Mouse (Mus musculus) heart, adult 2 months (tissue): ENCODE measurements at regions not wholly inside any gene's neighbourhood (a gene's known extent, or its start where the extent isn't known, plus 50 kb on each side); places are given as distances from the start of the nearest gene placed in this dataset.

Source experiments
- CTCF ChIP-seq: fragments of 200-600 bp; IDR thresholded peaks from 2 replicates; pipeline ENCODE4 v1.8.1; 2022; ENCODE audit warnings: antibody characterized with exemption, mild to moderate bottlenecking, moderate library complexity
- EP300 ChIP-seq: fragments of 200-500 bp; IDR thresholded peaks from 2 replicates; pipeline ENCODE4 v1.6.1; 2011; ENCODE audit warnings: low read depth, low read length, control low read depth; ENCODE audit not compliant: insufficient read depth
- POLR2A ChIP-seq: fragments of 200-500 bp; IDR thresholded peaks from 2 replicates; pipeline ENCODE4 v1.6.1; 2011; ENCODE audit warnings: mild to moderate bottlenecking, low read depth, low read length, control low read depth; ENCODE audit not compliant: insufficient read depth

GRCm38 (mm10) chr8:88455434-88456020 lies 65.6 kb upstream of the Nkd1 start:
- no peak for TF ChIP-seq POLR2A
- TF ChIP-seq CTCF = no peak
- TF ChIP-seq EP300 = no peak
